Mouse (Mus musculus) thymus, adult 2 months (tissue): Measurements from ENCODE around the gene Defb22.

Source experiments
- CTCF ChIP-seq: fragments of 200-500 bp; IDR thresholded peaks from 2 replicates; pipeline ENCODE4 v1.5.1; 2012; ENCODE audit warnings: mild to moderate bottlenecking, control low read depth, low read length, moderate library complexity, borderline replicate concordance; ENCODE audit not compliant: control insufficient read depth, poor library complexity, insufficient read depth; ENCODE audit errors: extremely low read depth
- POLR2A ChIP-seq: fragments of 200-500 bp; IDR thresholded peaks from 2 replicates; pipeline ENCODE4 v1.6.1; 2012; ENCODE audit warnings: mild to moderate bottlenecking, low read length, control low read depth, moderate library complexity; ENCODE audit not compliant: control insufficient read depth, poor library complexity, insufficient read depth; ENCODE audit errors: extremely low read depth

- no peak for TF ChIP-seq POLR2A
- no peak for TF ChIP-seq CTCF
These were observed 47.6 kb downstream of the Defb22 start for GRCm38 (mm10) chr2:152442322-152442721.
